Mouse (Mus musculus): ENCODE measurements around the gene Map2k3.

Gene Map2k3

GRCm38 (mm10) chr11:60931869-60932481 lies at the start of gene Map2k3:
Map2k3 (plus strand) TSS chr11:60932033.
- TF ChIP-seq GATA4 (IDR thresholded peaks at IDR 0.05; ENCODE audit: insufficient replicate concordance, low read length): no peak

- TF ChIP-seq GATA4 (IDR thresholded peaks at IDR 0.05; ENCODE audit: insufficient replicate concordance, low read length): no peak
Observed at GRCm38 (mm10) chr11:60882386-60882785, 49.4 kb upstream of the Map2k3 start.

- no peak for TF ChIP-seq GATA4 (IDR thresholded peaks at IDR 0.05; ENCODE audit: insufficient replicate concordance, low read length)
Observed at GRCm38 (mm10) chr11:60889861-60890260, 42.0 kb upstream of the Map2k3 start.

- TF ChIP-seq GATA4 (IDR thresholded peaks at IDR 0.05; ENCODE audit: insufficient replicate concordance, low read length): no peak
Observed at GRCm38 (mm10) chr11:60890286-60890685, 41.5 kb upstream of the Map2k3 start.

- no peak for TF ChIP-seq GATA4 (IDR thresholded peaks at IDR 0.05; ENCODE audit: insufficient replicate concordance, low read length)
Observed at GRCm38 (mm10) chr11:60890744-60891143, 41.1 kb upstream of the Map2k3 start.

GRCm38 (mm10) chr11:60895915-60896314 lies 35.9 kb upstream of the Map2k3 start:
- TF ChIP-seq GATA4 (IDR thresholded peaks at IDR 0.05; ENCODE audit: insufficient replicate concordance, low read length): no peak

GRCm38 (mm10) chr11:60902001-60902400 lies 29.8 kb upstream of the Map2k3 start:
- TF ChIP-seq GATA4 (IDR thresholded peaks at IDR 0.05; ENCODE audit: insufficient replicate concordance, low read length): no peak

- no peak for TF ChIP-seq GATA4 (IDR thresholded peaks at IDR 0.05; ENCODE audit: insufficient replicate concordance, low read length)
Observed at GRCm38 (mm10) chr11:60902486-60902885, 29.3 kb upstream of the Map2k3 start.

GRCm38 (mm10) chr11:60903661-60904061 lies 28.2 kb upstream of the Map2k3 start:
- TF ChIP-seq GATA4 (IDR thresholded peaks at IDR 0.05; ENCODE audit: insufficient replicate concordance, low read length): no peak

GRCm38 (mm10) chr11:60905407-60906120 lies 26.3 kb upstream of the Map2k3 start:
- TF ChIP-seq GATA4 (IDR thresholded peaks at IDR 0.05; ENCODE audit: insufficient replicate concordance, low read length): no peak

GRCm38 (mm10) chr11:60906449-60906848 lies 25.4 kb upstream of the Map2k3 start:
- no peak for TF ChIP-seq GATA4 (IDR thresholded peaks at IDR 0.05; ENCODE audit: insufficient replicate concordance, low read length)

- TF ChIP-seq GATA4 (IDR thresholded peaks at IDR 0.05; ENCODE audit: insufficient replicate concordance, low read length): no peak
Observed at GRCm38 (mm10) chr11:60908073-60908472, 23.8 kb upstream of the Map2k3 start.

GRCm38 (mm10) chr11:60909626-60910025 lies 22.2 kb upstream of the Map2k3 start:
- no peak for TF ChIP-seq GATA4 (IDR thresholded peaks at IDR 0.05; ENCODE audit: insufficient replicate concordance, low read length)

- no peak for TF ChIP-seq GATA4 (IDR thresholded peaks at IDR 0.05; ENCODE audit: insufficient replicate concordance, low read length)
Observed at GRCm38 (mm10) chr11:60912525-60912973, 19.3 kb upstream of the Map2k3 start.

GRCm38 (mm10) chr11:60913301-60914196 lies 18.3 kb upstream of the Map2k3 start:
- TF ChIP-seq GATA4 (IDR thresholded peaks at IDR 0.05; ENCODE audit: insufficient replicate concordance, low read length): peak; percentile 25; the same call in 1 of the 2 replicates

Measured in liver, adult (tissue).